Mouse (Mus musculus): ENCODE data around the gene Atxn1. TPM values are rescaled to one million over a fixed set of nuclear protein-coding genes. Genes with fewer than 3 reads are reported as not detected.

The Atxn1 gene
- total and polyA plus RNA-seq, 2 experiments from 2014 or later: 8.6 to 44.6 TPM

- H3K27me3 ChIP-seq (ENCODE audit: insufficient read depth, low read length): no peaks in the 10 kb centered on the region
- ATAC-seq (no peak), DNase-seq (ENCODE audit: low spot score) (no peak)
- 69% methylated on average over 13 of the region's 13 CpGs for WGBS
- no peak for TF ChIP-seq CTCF (IDR thresholded peaks at IDR 0.05; ENCODE audit: low read depth)
- H3K4me2 ChIP-seq (ENCODE audit: low read depth, low read length): no peak overlapping the region
- no peaks in the 10 kb centered on the region for H3K9me3 ChIP-seq (ENCODE audit: low read length)
- H3K27ac ChIP-seq: no peak overlapping the region
- H3K4me3 ChIP-seq (ENCODE audit: low read length): no peak overlapping the region
- H3K9ac ChIP-seq (replicated peaks; ENCODE audit: low read length): no peak overlapping the region
- H3K4me1 ChIP-seq (ENCODE audit: insufficient read depth, low read length): no peaks in the 10 kb centered on the region
- no peaks in the 10 kb centered on the region for H3K36me3 ChIP-seq (ENCODE audit: insufficient read depth, low read length)
These were observed 102.8 kb downstream of the Atxn1 start for GRCm38 (mm10) chr13:45861885-45862605.

DNA sequence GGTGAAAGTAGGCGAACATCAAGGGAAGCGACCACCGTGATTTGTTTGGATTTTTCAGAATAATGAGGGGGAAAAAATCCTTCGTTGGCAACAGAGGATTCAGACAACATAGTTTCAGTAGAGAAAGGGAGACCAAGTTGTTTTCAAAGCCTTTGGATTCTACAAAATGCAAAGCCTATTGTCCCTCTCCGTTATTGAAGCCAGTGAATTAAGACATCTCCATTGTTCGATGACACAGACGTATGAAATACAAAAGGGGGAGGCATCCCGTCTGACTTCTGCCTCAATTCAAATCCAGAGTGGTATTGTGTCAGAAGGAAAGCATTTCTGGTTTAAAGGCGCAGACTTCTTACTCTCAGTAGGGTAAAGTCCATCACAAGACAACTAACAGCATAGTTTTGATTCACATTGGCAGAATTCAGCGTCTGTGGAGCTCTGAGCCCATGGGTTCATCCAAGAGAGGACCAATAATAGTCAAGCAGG, 103.7 kb downstream of the Atxn1 start:
- no peaks in the 10 kb centered on the region for H3K4me1 ChIP-seq (ENCODE audit: insufficient read depth, low read length)
- DNase-seq (ENCODE audit: low spot score) (no peak), ATAC-seq (0 out of 2 replicates have a peak, but pooled peaks have one; percentile 32)
- no peak overlapping the region for H3K9ac ChIP-seq (replicated peaks; ENCODE audit: low read length)
- no peaks in the 10 kb centered on the region for H3K27me3 ChIP-seq (ENCODE audit: insufficient read depth, low read length)
- H3K36me3 ChIP-seq (ENCODE audit: insufficient read depth, low read length): no peaks in the 10 kb centered on the region
- WGBS: 21% methylated on average over 10 of the region's 10 CpGs
- H3K27ac ChIP-seq: no peak overlapping the region
- no peak overlapping the region for H3K4me2 ChIP-seq (ENCODE audit: low read depth, low read length)
- H3K9me3 ChIP-seq (ENCODE audit: low read length): no peaks in the 10 kb centered on the region
- TF ChIP-seq CTCF (IDR thresholded peaks at IDR 0.05; ENCODE audit: low read depth): no peak
- H3K4me3 ChIP-seq (ENCODE audit: low read length): no peak overlapping the region

DNA sequence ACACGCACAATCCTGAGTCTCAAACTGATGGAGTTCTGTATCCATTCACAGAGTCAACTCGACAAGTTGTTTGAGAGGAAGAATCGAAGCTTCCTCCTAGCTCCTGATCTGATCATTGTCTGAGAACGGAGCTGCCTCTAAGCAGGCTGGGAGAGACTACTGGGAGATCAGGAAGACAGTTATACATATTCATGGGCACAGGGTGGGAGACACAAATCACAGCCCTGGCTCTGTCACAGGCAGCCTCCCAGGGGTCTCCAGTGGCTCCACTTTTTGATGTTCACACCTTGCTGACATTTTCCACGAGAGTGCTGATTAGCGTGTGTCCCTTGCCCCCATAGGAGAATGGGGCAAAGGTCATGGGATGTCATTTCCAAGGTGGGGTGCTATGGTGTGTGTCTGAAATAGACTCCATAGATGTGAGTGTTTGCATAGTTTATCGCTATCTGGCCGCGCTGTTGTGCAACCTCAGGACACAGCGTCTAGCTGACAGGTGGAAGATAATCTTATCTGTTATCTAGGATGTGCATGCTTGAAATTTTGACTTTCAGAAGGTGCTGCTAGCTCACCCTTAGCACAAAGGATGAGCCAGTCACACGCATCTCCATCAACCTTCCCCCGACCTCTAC, 105.6 kb downstream of the Atxn1 start:
- Histone ChIP-seq H3K36me3 (ENCODE audit: insufficient read depth, low read length) (no peaks in the 10 kb centered on the region), H3K9me3 (ENCODE audit: low read length) (no peaks in the 10 kb centered on the region), H3K4me1 (ENCODE audit: insufficient read depth, low read length) (no peaks in the 10 kb centered on the region), H3K4me3 (ENCODE audit: low read length) (no peak overlapping the region), H3K27me3 (ENCODE audit: insufficient read depth, low read length) (no peaks in the 10 kb centered on the region), H3K9ac (replicated peaks; ENCODE audit: low read length) (no peak overlapping the region), H3K4me2 (ENCODE audit: low read depth, low read length) (no peak overlapping the region), H3K27ac (no peak overlapping the region)
- DNase-seq (ENCODE audit: low spot score) (no peak), ATAC-seq (no peak)
- WGBS: 67% methylated on average over 12 of the region's 12 CpGs
- no peak for TF ChIP-seq CTCF (IDR thresholded peaks at IDR 0.05; ENCODE audit: low read depth)

DNA sequence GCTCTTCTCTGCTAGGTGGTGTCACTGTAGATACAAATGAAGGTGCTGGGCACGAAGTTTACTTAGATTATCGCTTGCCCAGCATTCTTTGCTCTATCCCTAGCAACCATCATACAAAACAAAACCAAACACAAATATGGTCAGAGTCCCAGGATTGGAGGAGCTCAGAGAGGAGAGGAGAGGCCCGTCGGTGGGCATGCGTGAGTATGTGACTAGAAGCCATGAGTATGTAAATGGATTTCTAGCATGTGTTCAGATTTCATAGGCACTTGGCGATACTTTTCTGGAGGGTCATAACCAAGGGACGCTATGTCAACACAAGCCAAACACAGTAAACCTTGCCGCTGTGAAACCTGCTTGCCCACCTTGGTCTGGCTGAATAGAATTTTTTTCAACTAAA, 107.4 kb downstream of the Atxn1 start:
- no peak for TF ChIP-seq CTCF (IDR thresholded peaks at IDR 0.05; ENCODE audit: low read depth)
- Histone ChIP-seq H3K27ac (no peak overlapping the region), H3K4me3 (ENCODE audit: low read length) (no peak overlapping the region), H3K36me3 (ENCODE audit: insufficient read depth, low read length) (no peaks in the 10 kb centered on the region), H3K4me1 (ENCODE audit: insufficient read depth, low read length) (no peaks in the 10 kb centered on the region), H3K27me3 (ENCODE audit: insufficient read depth, low read length) (no peaks in the 10 kb centered on the region), H3K9me3 (ENCODE audit: low read length) (no peaks in the 10 kb centered on the region), H3K9ac (replicated peaks; ENCODE audit: low read length) (no peak overlapping the region), H3K4me2 (ENCODE audit: low read depth, low read length) (no peak overlapping the region)
- ATAC-seq (no peak), DNase-seq (ENCODE audit: low spot score) (no peak)
- 80% methylated on average over 8 of the region's 8 CpGs for WGBS

GRCm38 (mm10) chr13:45854531-45854930, 110.3 kb downstream of the Atxn1 start:
- WGBS: 66% methylated on average over 5 of the region's 5 CpGs
- Histone ChIP-seq H3K27me3 (ENCODE audit: insufficient read depth, low read length) (no peaks in the 10 kb centered on the region), H3K4me1 (ENCODE audit: insufficient read depth, low read length) (no peaks in the 10 kb centered on the region), H3K36me3 (ENCODE audit: insufficient read depth, low read length) (no peaks in the 10 kb centered on the region), H3K27ac (no peak overlapping the region), H3K4me3 (ENCODE audit: low read length) (no peak overlapping the region), H3K4me2 (ENCODE audit: low read depth, low read length) (no peak overlapping the region), H3K9me3 (ENCODE audit: low read length) (no peaks in the 10 kb centered on the region), H3K9ac (replicated peaks; ENCODE audit: low read length) (no peak overlapping the region)
- ATAC-seq: no peak
- TF ChIP-seq CTCF (IDR thresholded peaks at IDR 0.05; ENCODE audit: low read depth): no peak
- no peak for DNase-seq (ENCODE audit: low spot score)

DNA sequence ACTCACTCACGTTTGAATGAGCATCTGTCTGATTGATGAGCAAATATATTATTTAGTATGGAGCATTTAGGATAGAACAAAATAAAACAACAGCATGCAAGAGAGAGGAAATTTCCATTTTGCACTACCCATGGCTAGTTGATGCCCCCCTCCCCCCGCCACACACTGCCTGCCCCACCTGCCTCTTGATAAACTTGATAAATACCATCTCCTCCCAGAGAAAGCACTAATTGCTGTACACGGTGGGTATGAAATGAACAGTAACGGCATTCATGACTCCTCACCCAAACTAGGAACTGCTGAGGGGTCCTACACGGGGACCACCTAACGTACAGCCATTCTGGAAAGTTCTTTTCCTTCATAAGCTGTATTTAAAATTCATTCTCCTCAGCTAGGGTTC, 111.1 kb downstream of the Atxn1 start:
- no peak overlapping the region for H3K4me2 ChIP-seq (ENCODE audit: low read depth, low read length)
- DNase-seq (ENCODE audit: low spot score) (no peak), ATAC-seq (no peak)
- WGBS: 74% methylated on average over 6 of the region's 6 CpGs
- H3K4me3 ChIP-seq (ENCODE audit: low read length): no peak overlapping the region
- H3K9me3 ChIP-seq (ENCODE audit: low read length): no peaks in the 10 kb centered on the region
- TF ChIP-seq CTCF (IDR thresholded peaks at IDR 0.05; ENCODE audit: low read depth): no peak
- no peaks in the 10 kb centered on the region for H3K36me3 ChIP-seq (ENCODE audit: insufficient read depth, low read length)
- H3K9ac ChIP-seq (replicated peaks; ENCODE audit: low read length): no peak overlapping the region
- no peak overlapping the region for H3K27ac ChIP-seq
- no peaks in the 10 kb centered on the region for H3K4me1 ChIP-seq (ENCODE audit: insufficient read depth, low read length)
- no peaks in the 10 kb centered on the region for H3K27me3 ChIP-seq (ENCODE audit: insufficient read depth, low read length)

DNA sequence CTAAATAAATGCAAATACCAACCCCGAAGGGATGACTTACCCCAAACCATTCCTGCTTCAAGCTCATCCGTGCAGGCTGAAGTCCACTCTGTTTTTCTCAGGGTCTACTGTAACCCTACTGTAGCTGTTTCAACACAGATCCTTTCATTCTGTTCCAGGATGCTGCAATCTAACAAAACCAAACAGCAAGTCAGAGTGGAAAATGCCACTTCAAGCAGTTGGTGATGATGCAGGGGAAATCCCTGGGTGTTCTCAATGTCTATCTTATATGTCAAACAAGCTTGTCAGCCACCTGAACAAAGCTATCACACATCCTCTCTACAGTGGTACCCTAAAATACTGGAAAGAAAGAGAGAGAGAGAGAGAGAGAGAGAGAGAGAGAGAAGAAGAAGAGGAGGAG, 112.5 kb downstream of the Atxn1 start:
- H3K4me3 ChIP-seq (ENCODE audit: low read length): no peak overlapping the region
- no peaks in the 10 kb centered on the region for H3K27me3 ChIP-seq (ENCODE audit: insufficient read depth, low read length)
- H3K4me1 ChIP-seq (ENCODE audit: insufficient read depth, low read length): no peaks in the 10 kb centered on the region
- WGBS: 90% methylated on average over 2 of the region's 2 CpGs
- no peaks in the 10 kb centered on the region for H3K9me3 ChIP-seq (ENCODE audit: low read length)
- no peak overlapping the region for H3K9ac ChIP-seq (replicated peaks; ENCODE audit: low read length)
- no peak for TF ChIP-seq CTCF (IDR thresholded peaks at IDR 0.05; ENCODE audit: low read depth)
- no peak overlapping the region for H3K27ac ChIP-seq
- no peak overlapping the region for H3K4me2 ChIP-seq (ENCODE audit: low read depth, low read length)
- no peak for ATAC-seq
- no peaks in the 10 kb centered on the region for H3K36me3 ChIP-seq (ENCODE audit: insufficient read depth, low read length)
- no peak for DNase-seq (ENCODE audit: low spot score)

Measured in hindbrain, postnatal 0 days (tissue).